Mouse (Mus musculus) embryonic fibroblast, embryonic 13.5 days (primary cell): ENCODE results near the gene Gabrg3.

Experiments used
- CTCF ChIP-seq: IDR thresholded peaks from 2 replicates; pipeline ENCODE4 v1.5.1; 2011; ENCODE audit warnings: mild to moderate bottlenecking, control low read depth, low read length, moderate library complexity, borderline replicate concordance; ENCODE audit not compliant: insufficient read depth
- POLR2A ChIP-seq: IDR thresholded peaks from 2 replicates; pipeline ENCODE4 v1.6.1; 2011; ENCODE audit warnings: low read depth, mild to moderate bottlenecking, control low read depth, low read length, moderate library complexity

GRCm38 (mm10) chr7:57294127-57294526 lies 92.9 kb downstream of the Gabrg3 start:
- TF ChIP-seq POLR2A (no peak), CTCF (no peak)
